Mouse (Mus musculus) embryo, embryonic 10.5 days (tissue): ENCODE results near the gene Adarb2.

Experiments
- DNase-seq: peaks from one replicate; pipeline ENCODE4 v3.0.0-alpha.2; 2015; ENCODE audit warnings: low spot score

Adarb2 gene

DNA sequence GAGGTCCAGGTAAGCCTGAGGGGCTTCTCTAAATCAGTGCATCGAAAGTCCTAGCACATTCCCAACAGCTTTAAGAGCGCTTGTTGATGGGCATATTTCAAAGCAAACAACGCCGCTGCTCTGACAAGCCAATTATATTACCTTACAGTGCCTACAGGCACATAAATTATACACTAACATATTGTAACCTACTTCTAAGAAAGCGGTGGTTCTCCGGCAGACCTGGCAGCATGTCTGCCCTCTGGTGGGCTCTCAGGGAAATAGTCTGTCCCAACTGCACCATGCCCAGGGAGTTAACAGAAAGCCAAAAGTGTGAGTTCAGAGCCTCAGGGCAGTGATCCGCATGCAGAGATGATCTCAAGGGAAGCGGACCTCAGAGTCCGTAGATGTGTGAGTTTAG lies 582.5 kb downstream of the Adarb2 start:
- DNase-seq = peak; percentile 66

DNA sequence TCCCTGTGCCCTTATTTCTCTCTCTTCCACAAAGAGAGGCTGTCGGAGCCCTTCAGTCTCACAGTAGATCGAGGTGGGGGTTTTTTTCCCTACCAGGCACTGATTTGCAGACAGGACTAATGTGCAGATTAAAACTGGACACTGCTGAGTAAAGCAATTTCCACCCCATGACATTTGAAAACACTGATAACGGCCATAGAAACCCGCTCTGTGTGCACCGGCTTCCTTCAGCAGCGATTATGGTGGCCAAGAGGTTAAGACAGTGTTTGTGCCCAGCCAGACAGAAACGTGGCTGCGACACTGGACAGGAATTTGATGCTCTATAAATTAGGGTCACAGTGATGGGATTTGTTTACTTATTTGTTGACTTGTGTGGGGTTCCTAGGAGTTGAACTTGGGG lies 590.6 kb downstream of the Adarb2 start:
- no peak for DNase-seq

DNA sequence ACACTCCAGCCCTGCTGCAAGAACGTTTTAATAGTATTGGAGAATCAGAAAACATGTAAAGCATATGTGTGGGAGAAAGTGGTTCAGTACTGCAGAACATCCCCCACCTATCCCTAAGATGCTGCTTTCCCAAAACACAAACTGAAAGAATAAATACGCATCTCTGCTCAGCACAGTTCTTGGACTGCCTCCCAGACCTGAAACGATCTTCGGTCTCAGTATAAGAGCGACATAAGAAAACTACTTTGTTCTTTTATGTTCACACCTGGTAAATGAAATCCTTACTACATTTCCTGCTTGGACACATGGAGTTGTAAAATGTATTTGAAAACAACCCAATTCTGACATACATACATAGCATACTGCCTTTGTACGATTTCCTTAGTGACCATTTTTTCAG lies 597.9 kb downstream of the Adarb2 start:
- DNase-seq = no peak

DNA sequence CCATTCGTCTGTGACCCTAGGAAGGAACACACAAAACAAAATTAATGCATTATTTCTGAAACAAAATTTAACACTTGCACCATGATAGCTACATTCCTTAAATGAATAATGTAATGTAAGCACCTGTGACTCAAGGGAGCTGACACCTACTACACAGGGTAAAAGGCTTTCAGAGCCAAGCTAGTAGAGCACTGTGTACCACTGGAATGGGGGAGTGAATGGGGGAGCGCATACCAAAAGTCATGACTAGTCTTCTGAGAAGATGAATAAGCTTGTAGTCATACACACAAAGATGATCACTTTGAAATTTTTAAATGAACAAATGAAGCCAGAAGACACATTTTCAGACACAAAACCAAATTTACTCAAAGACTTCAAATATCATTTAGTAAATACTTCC lies 603.3 kb downstream of the Adarb2 start:
- DNase-seq = no peak
